Mouse (Mus musculus): ENCODE results near the gene Hspa2. TPM values are rescaled to one million over a fixed set of nuclear protein-coding genes. Genes with fewer than 3 reads are reported as not detected.
A peak's percentile ranks its signal among the peaks of the same experiment; 100 is the strongest.

Hspa2 gene
- total and polyA plus RNA-seq, 2 experiments from 2014 or later, result 8.8 to 13.6 TPM

GRCm38 (mm10) chr12:76388794-76389193 is 15.2 kb upstream of the Hspa2 start:
- Histone ChIP-seq H3K4me1 (ENCODE audit: insufficient read depth, low read length) (no peaks in the 10 kb centered on the region), H3K27ac (ENCODE audit: low read depth, low read length) (no peak overlapping the region), H3K36me3 (ENCODE audit: insufficient read depth, low read length) (peaks cover 5% of the 10 kb centered on the region; the same call in 1 of the 2 replicates), H3K4me3 (ENCODE audit: low read depth, low read length) (no peak overlapping the region), H3K9ac (replicated peaks; ENCODE audit: low read length, poor library complexity, severe bottlenecking) (no peak overlapping the region), H3K27me3 (ENCODE audit: insufficient read depth, low read length) (no peaks in the 10 kb centered on the region), H3K9me3 (ENCODE audit: low read length) (no peaks in the 10 kb centered on the region), H3K4me2 (ENCODE audit: low read depth, low read length, poor library complexity, severe bottlenecking) (no peak overlapping the region)
- TF ChIP-seq CTCF (IDR thresholded peaks at IDR 0.05), result no peak
- DNase-seq (ENCODE audit: low spot score) (peak; percentile 51), ATAC-seq (ENCODE audit: low FRiP score) (no peak)
- 65% methylated on average over 11 of the region's 11 CpGs for WGBS

GRCm38 (mm10) chr12:76391595-76392271 is 12.2 kb upstream of the Hspa2 start:
- no peak for DNase-seq (ENCODE audit: low spot score)
- no peaks in the 10 kb centered on the region for H3K9me3 ChIP-seq (ENCODE audit: low read length)
- no peak for ATAC-seq (ENCODE audit: low FRiP score)
- no peaks in the 10 kb centered on the region for H3K4me1 ChIP-seq (ENCODE audit: insufficient read depth, low read length)
- H3K4me2 ChIP-seq (ENCODE audit: low read depth, low read length, poor library complexity, severe bottlenecking), result no peak overlapping the region
- H3K36me3 ChIP-seq (ENCODE audit: insufficient read depth, low read length), result peaks cover 2% of the 10 kb centered on the region; the same call in 1 of the 2 replicates
- H3K9ac ChIP-seq (replicated peaks; ENCODE audit: low read length, poor library complexity, severe bottlenecking), result no peak overlapping the region
- TF ChIP-seq CTCF (IDR thresholded peaks at IDR 0.05), result peak; percentile 4; the same call in 1 of the 2 replicates
- H3K4me3 ChIP-seq (ENCODE audit: low read depth, low read length), result no peak overlapping the region
- no peaks in the 10 kb centered on the region for H3K27me3 ChIP-seq (ENCODE audit: insufficient read depth, low read length)
- WGBS, result 82% methylated on average over 3 of the region's 3 CpGs
- H3K27ac ChIP-seq (ENCODE audit: low read depth, low read length), result no peak overlapping the region

- Histone ChIP-seq H3K36me3 (ENCODE audit: insufficient read depth, low read length) (no peaks in the 10 kb centered on the region), H3K4me2 (ENCODE audit: low read depth, low read length, poor library complexity, severe bottlenecking) (no peak overlapping the region), H3K4me3 (ENCODE audit: low read depth, low read length) (no peak overlapping the region), H3K27ac (ENCODE audit: low read depth, low read length) (no peak overlapping the region), H3K27me3 (ENCODE audit: insufficient read depth, low read length) (no peaks in the 10 kb centered on the region), H3K9ac (replicated peaks; ENCODE audit: low read length, poor library complexity, severe bottlenecking) (no peak overlapping the region), H3K9me3 (ENCODE audit: low read length) (no peaks in the 10 kb centered on the region), H3K4me1 (ENCODE audit: insufficient read depth, low read length) (no peaks in the 10 kb centered on the region)
- TF ChIP-seq CTCF (IDR thresholded peaks at IDR 0.05), result no peak
- no peak for ATAC-seq (ENCODE audit: low FRiP score)
- 84% methylated on average over 5 of the region's 5 CpGs for WGBS
- DNase-seq (ENCODE audit: low spot score), result no peak
Measured at GRCm38 (mm10) chr12:76392979-76393378, 11.0 kb upstream of the Hspa2 start.

DNA sequence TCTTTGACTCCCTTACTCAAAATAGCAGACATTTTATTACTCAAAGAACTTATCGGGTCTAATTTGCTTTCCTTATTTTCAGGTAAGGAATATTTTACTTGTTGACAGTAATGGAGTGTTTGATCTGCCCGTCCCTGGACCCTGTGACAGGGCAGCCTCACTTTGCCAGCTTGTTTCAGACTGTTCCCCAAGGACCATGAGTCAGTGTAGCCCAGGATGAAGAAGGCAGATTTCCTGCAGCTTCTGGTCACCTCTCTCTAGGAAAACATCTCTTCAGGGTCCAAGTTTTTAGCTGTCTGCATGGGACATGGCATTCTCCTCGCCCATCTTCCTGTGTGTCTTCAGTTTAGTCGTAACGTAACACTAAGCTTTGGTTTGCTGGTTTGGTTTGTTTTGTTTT is 6.7 kb upstream of the Hspa2 start:
- WGBS, result 88% methylated on average over 5 of the region's 5 CpGs
- Histone ChIP-seq H3K27ac (ENCODE audit: low read depth, low read length) (no peak overlapping the region), H3K9me3 (ENCODE audit: low read length) (no peaks in the 10 kb centered on the region), H3K9ac (replicated peaks; ENCODE audit: low read length, poor library complexity, severe bottlenecking) (no peak overlapping the region), H3K4me1 (ENCODE audit: insufficient read depth, low read length) (no peaks in the 10 kb centered on the region), H3K4me3 (ENCODE audit: low read depth, low read length) (no peak overlapping the region), H3K36me3 (ENCODE audit: insufficient read depth, low read length) (no peaks in the 10 kb centered on the region), H3K4me2 (ENCODE audit: low read depth, low read length, poor library complexity, severe bottlenecking) (no peak overlapping the region), H3K27me3 (ENCODE audit: insufficient read depth, low read length) (0 out of 2 replicates have a peak, but pooled peaks cover 7% of the 10 kb centered on the region)
- TF ChIP-seq CTCF (IDR thresholded peaks at IDR 0.05), result no peak
- ATAC-seq (ENCODE audit: low FRiP score) (no peak), DNase-seq (ENCODE audit: low spot score) (no peak)

DNA sequence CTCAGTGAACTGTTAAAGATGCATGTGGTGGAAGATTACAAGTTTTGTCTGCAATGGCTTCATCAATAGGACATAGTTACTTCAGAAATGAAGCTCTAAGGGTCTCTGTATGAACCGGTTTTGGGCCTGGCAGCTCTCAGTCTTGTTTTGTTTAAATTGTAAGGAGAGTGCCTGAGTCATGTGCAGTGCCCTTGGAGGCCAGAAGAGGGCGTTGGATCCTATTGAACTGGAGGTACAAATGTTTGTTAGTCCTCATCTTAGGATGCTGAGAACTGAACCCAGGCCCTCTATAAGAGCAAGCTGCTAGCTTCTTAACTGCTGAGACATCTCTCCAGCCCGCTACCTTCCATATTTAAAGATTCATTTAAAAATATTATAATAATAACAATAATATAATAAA is 2.3 kb upstream of the Hspa2 start:
- Histone ChIP-seq H3K4me1 (ENCODE audit: insufficient read depth, low read length) (0 out of 2 replicates have a peak, but pooled peaks cover 8% of the 10 kb centered on the region), H3K4me3 (ENCODE audit: low read depth, low read length) (no peak overlapping the region), H3K27me3 (ENCODE audit: insufficient read depth, low read length) (peaks cover 26% of the 10 kb centered on the region), H3K9me3 (ENCODE audit: low read length) (no peaks in the 10 kb centered on the region), H3K27ac (ENCODE audit: low read depth, low read length) (no peak overlapping the region), H3K9ac (replicated peaks; ENCODE audit: low read length, poor library complexity, severe bottlenecking) (no peak overlapping the region), H3K4me2 (ENCODE audit: low read depth, low read length, poor library complexity, severe bottlenecking) (no peak overlapping the region), H3K36me3 (ENCODE audit: insufficient read depth, low read length) (no peaks in the 10 kb centered on the region)
- peak; percentile 37; the same call in 1 of the 2 replicates for TF ChIP-seq CTCF (IDR thresholded peaks at IDR 0.05)
- 50% methylated on average over 3 of the region's 3 CpGs for WGBS
- DNase-seq (ENCODE audit: low spot score) (no peak), ATAC-seq (ENCODE audit: low FRiP score) (no peak)
